Mouse (Mus musculus) right cerebral cortex, postnatal 25 days (tissue): ENCODE results near the gene Smarcd3.

Experiments
- DNase-seq: peaks from one replicate; pipeline ENCODE4 v3.0.0; 2022

Smarcd3 gene

DNA sequence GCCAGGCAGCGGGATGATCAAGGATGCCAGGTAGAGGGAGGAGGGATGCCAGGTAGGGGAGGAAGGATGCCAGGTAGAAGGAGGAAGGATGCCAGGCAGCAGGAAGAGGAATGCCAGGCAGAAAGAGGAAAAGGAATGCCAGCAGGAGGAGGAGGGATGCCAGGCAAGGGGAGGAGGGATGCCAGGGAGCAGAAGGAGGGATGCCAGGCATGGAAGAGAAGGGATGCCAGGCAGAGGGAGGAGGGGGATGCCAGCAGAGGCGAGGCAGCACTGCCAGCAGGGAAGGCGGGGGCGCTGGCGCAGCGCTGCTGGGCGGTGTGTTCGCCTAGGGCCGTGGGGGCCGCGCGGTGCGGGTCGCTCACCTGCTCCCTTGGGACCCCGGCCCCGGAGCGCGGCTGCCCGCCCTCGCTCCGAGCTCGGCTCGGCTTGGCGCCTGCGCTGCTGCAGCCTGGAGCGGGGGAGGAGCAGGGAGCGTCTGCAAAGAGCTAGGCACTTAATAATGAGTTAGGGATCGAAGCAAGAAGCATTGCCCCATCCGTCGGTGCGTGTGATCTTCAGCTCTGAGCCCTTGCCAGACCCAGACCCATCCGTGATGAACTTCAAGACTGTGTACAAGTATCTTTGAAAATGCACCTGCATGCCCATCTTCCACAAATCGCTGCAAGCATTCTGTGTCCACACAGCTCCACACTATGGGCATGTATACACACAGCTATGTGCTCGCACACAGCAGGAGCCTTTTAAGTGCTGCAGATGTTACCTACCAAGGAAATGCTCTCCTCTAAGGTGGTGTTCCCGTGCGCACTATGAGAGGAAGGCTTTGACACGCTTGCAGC, at the start of gene Smarcd3:
Smarcd3 (minus strand) TSS at position 426 of the 836 bp plus-strand sequence.
- DNase-seq: peak; percentile 86

DNA sequence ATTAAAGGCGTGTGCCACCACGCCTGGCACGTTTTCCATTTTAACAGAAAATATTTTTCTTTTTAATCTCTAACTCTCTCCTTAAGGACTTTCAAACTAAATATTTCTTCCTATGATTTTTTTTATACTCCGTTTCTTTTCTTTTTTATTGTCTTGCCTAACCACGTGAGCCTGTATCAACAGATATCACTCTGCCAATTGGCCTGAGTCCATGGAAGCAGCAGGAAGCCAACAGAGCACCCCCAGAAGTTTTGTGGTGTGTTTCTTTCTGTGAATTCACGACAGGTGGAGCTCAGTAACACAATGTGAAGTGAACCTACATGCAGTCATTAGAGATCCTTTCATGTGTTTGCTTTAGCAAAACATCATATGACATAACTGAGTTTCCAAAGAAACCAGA, 37.2 kb upstream of the Smarcd3 start:
- no peak for DNase-seq

DNA sequence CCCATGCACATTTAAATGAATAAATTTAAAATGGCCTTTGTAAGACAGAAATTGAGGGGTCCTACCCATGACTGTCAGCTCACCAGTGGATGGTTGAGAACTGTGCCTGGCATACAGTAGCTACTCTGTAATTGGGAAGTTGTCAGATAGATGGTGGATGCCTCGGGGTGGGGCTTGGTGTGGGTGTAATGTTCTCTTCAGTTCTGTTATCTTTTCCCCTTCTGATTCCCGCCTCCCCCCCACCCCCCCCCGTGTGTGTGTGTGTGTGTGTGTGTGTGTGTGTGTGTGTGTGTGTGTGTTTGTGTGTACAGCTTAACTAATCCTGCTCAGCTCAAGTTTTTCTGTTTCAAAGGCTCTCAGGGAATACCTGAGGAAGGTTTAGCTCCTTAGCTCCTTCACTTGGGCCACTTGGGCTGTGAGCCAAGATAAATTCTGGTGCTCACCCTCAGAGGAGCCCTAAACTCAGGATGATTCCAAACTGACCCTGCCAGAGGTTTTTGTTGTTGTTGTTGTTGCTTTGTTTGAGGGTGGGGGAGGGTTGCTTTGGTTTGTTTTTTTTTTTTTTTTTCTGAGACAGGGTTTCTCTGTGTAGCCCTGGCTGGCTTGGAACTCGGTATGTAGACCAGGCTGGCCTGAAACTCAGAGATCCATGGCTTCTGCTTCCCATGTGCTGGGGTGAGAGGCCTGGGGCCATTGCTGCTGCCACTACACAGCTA, 35.7 kb upstream of the Smarcd3 start:
- DNase-seq: no peak

DNA sequence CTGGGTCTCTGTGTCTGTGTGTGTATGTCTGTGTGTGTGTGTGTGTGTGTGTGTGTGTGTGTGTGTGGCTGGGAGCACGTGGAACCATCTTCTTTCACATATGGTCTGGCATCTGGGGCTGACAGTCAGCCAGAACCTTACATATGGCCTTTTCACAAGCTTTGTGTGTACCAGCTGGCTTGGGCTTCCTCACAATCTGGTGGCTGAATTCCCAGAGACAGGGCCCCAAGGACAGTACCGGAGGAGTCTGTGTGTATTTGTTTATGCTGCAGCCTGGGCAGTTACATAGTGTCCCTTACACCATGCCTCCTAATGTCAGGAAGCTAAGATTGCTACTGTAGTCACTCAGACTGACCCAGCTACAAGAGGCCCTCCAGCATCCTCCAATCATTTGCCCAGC, 32.9 kb upstream of the Smarcd3 start:
- DNase-seq: no peak

DNA sequence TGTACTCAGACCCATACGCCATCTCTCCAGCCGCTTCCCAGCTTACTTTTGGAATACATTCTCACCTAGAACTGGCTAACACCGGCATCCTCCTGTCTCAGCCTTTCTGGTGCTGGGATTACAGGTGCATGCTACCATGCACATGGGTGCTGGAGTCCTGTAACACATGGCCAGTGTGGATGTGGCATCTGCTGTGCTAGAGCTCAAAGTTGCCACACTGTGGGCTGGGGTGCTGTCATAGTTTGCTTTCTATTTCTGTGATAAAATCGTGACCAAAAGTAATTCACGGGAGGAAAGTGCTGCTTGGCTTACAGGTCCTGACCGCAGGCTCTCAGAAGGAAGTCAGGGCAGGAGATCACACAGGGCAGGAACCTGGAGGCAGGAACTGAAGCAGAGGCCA, 30.3 kb upstream of the Smarcd3 start:
- no peak for DNase-seq

DNA sequence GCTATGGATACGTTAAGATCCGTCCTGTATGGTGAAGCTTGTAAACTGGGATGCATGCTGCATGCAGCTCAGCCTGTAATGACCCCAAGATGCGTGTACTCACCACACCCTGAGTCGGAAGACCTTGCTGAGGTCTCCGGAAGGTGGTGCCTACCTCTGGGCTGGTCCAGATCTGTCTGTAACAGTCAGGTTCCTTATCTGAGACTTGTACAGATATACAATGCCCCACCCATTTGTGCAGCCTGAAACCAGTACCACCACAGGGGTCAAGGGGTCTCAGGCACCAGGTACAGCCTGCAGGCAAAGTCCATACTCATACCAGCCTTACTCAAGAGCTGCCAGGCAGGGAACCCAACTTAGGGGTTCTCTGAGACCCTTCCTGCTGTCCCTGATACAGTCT, 28.6 kb upstream of the Smarcd3 start:
- DNase-seq: no peak

DNA sequence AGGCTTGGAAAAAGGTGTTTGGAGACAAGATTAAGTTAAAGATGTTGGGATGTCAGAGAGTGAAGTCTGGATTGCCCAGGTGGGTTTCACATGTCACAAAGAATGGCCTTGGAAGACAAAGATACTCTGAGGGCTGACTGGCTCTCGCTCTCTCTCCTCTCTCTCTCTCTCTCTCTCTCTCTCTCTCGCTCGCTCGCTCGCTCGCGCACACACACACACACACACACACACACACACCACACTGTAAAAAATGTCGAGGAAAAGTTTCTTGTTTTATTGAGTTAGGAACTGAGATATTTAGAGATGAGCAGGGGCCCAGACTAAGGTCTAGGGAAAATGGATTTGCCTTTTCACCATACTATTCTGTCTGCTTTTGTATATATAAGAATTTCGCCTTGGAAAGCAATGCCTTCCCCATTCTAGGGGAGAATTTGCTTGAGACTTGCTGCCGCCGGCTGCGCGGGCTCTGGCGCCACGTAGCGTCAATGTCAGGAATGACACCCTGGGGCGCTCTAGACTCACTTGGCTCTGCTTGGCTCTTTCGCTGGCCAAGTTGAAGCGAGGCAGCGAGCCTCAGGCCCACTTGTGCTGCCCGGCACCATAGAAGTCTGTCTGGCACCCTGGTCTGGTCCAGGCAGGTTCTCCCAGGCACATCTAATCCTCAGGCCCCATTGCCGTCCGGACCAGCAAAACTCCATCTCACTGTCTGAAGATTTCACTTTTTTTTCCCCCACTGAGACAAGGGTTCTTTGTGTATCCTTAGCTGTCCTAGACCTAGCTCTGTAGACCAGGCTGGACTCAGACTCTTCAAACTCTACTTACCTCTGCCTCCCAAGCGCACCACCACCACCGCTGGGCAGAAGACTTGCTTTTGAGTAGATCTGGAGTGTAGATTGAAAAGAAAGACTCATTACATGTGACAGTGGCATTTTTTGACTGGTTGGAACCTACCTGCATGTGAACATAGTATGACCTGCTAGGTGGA, 27.8 kb upstream of the Smarcd3 start:
- DNase-seq: peak; percentile 87

DNA sequence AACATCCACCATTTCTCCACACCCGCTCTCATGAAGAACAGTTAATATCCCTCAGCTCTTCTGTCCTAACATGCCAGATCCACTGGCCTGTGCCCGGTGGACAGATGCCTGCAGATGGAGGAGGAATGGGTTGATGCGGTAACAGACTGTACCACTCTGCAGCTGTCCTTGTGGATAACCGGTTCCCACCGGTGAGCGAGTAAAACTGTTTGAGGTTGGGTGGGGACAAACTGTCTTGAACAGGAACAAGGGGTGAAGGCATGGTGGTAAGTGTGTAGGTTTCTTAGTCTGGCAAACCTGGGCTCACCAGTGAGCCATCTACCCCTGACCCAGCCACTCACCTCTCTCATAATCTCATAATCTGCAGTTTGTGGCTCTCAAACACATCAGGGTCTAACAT, 27.1 kb upstream of the Smarcd3 start:
- DNase-seq: no peak

DNA sequence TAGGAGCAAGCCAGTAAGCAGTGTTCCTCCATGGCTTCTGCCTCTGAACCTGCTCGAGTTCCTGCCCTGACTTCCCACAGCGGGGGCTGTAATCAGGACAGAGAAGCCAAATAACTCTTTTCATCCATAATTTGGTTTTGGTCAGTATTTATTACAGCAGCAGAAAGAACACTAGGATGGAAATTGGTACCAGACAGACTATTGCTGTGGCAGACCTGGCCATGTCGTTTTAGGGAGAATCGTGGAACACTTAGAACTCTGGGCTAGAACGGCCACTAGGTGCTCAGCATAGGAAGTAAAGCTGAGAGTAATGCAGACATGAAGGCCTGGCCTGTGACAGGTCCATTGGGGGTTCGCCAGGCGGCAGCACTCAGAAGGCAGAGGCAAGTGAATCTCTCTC, 25.5 kb upstream of the Smarcd3 start:
- DNase-seq: no peak

DNA sequence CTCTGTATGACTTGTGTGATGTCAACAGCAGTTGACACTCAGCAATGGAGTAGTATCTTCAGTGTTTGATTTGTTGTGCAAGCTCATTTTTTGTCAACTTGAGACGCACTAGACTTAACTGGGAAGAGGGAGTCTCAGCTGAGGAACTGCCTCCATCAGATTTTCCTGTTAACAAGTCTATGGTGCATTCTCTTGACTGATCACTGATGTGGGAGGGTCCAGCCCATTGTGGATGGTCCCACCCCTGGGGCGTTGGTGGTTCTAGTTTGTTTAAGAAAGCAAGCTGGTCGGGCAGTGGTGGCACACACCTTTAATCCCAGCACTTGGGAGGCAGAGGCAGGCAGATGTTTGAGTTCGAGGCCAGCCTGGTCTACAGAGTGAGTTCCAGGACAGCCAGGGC, 25.0 kb upstream of the Smarcd3 start:
- no peak for DNase-seq

DNA sequence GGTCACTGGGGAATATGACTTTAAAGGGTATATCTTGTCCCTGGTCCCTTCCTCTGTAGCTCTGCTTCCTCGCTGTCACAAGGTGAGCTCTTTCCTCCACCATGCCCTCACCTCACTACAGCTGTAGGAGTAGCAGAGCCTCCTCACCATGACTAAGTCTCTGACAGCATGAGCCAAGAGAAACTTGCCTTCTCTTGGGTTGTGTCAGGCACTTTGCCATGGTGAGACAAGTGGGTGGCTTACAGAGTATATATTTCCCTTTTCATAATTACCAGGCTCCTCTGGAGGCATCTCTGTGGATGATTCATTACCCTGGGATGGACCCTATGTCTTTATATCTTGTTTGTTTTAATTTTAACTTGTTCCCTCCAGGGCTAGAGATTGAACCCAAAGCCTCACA, 21.2 kb upstream of the Smarcd3 start:
- no peak for DNase-seq

DNA sequence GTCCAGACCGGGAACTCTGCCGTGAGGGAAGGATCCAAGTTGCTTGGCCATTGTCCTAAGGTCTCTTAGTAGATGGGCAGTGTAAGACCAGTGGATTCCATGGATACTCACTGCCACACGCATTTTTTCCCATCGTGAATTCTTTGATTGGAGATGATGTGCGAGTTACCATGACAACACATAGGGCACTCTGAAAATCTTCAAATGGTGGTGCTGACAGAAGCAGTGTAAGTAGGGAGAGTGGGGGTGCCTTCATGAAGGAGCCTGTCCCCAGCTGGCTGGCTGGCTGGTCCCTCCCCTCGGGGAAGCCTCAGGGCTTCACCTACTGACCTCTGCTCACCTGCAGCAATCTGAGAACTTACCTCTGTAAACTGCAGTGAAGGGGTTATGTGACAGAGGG, 14.9 kb upstream of the Smarcd3 start:
- DNase-seq: no peak

DNA sequence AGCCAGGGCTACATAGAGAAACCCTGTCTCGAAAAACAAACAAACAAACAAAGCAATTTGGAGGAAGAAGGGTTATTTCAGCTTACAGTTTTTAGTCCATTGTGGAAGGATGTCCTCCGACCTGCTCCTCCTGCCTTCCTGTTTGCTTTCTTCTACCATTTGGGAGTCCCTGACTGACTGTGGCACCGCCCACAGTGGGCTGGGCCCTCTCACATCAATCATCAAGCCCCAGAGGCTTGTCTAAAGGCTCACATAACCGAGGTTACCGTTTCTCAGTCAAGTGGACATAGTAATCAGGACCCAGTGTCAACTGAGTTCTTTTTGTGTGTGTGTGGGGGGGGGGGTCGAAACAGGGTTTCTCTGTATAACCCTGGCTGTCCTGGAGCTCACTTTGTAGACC, 13.9 kb upstream of the Smarcd3 start:
- no peak for DNase-seq

DNA sequence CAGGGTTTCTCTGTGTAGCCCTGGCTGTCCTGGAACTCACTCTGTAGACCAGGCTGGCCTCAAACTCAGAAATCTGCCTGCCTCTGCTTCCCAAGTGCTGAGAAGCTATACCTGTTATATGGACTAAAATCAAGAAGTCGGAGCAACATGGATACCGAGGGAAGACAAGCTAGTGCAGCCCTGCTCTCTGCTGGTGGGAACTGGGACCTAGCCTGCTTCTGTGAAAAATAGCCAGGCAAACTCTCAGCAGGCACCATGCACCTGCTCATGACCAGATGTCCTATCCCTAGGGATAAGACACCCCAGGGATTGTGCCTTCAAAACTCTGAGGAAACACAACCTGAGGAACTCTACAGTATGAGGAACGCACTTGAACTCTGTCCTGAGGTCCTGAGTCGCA, 12.8 kb upstream of the Smarcd3 start:
- DNase-seq: no peak

DNA sequence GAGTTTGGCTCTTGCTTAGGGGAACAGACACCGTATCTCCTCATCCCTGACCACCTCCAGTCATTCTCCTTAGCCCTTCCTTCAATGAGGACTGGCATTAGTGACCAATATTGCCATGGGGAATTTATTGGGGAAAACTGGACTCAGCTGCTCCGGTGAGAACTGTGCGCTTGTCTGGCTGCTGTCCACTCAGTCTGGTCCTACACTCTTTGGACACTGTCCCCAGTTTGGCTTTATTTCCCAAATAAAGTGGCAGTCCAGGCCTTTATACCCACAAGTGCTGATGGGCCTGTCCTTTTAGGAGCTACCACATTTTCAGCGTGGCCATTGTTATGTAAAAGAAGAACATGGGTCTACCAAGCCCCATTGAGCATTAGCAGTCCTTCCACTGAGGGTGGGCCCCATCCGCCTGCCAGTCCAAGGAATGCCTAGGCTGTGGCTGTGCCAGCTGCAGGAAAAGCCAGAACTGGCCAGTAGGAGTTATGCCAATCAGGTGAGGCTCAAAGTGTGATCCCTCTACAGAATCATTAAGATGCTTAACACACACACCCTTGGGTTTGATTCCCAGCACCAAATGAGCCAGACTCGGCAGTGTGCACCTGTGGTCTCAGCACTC, 11.4 kb upstream of the Smarcd3 start:
- DNase-seq: no peak

DNA sequence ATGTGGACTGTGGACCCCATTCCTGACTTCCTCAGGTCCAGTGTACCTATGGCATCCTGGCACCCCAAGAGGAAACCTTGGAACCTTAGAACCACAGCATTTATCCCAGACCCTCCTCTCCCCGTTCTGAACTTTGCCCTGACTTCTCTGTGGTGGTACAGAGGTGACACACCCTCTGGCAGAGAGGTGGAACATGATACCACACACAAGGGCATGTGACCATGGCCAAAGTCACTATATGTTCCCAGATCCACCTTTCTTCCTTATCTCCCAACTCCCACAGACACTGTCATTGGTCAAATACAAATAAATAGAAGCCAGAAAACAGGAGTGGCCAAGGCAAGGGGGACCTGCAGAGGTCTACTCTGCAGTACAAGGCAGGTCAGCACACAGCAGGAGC, 10.9 kb upstream of the Smarcd3 start:
- DNase-seq: no peak

DNA sequence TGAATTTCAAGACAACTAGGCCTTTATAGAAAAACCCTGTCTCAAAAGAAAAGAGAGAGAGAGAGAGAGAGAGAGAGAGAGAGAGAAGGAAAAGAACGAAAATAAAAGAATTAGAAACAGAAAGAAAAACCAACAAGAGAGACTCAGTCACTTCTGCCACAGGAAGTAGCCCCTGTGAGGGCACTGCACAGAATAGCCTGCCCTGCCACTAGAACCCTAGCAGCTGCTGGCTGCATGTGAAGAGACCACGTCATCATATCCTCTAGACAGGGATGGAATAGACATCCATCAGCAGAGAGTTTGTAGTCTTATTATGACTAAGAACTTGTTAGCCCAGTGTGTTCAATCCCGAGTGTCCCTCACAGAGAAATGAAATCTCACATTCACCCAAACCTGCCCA, 5.5 kb upstream of the Smarcd3 start:
- no peak for DNase-seq

DNA sequence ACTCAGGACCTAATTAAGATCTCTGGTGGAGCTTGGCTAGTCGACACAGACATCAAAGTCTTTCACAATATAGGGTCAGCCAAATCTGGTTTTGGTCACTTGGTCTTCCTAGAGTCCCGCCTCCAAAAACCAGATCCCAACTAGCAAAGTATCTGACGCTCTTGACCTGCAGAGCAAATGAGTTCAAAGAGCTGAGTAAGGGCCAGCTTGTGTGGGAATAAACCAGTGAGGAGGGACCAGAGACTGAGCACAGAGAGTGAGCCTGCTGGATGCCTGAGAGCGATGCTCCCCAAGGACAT, 560 bp upstream of the Smarcd3 start:
- no peak for DNase-seq

DNA sequence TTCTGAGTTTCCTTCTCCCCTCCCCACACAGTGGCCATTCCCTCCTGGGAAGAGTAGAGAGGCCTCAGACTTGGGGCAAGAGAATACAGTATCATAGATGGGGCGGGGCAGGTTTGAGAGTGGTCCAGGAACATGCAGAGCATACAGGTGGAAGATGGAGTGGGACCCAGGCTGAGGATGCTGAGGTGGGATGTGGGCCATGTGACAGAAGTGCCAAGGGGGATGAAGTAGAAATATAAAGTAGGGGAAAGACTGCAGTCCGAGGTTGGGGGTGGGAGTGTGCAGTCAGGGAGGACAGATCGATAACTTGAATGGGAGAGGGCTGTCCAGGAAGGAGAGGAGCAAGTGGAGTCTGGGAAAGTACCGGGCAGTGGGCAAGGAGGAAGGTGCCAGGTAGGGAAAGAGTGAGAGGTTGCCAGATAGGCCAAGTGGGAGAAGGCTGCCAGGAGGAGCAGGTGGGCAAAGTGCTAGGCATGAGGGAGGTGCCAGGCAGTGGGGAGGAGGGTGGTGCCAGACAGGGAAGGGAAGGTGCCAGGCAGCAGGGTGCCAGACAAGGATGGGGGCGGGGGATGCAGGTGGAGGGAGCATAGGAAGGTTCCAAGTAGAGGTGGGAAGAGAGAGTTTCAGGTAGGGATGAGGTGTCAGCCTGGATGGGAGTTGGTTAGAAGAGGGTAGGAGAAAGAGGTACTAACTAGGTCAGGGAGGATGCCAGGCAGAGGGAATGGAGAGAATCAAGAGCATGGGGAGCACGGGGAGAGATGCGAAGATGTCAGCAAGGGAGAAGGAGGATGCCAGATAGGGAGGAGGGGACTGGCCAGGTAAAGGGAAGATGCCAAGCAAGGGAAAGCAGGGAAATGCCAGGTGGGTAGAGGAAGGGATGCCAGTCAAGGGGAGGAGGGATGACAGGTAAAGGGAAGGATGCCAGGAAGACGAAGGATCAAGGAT, 898 bp downstream of the Smarcd3 start:
- no peak for DNase-seq

DNA sequence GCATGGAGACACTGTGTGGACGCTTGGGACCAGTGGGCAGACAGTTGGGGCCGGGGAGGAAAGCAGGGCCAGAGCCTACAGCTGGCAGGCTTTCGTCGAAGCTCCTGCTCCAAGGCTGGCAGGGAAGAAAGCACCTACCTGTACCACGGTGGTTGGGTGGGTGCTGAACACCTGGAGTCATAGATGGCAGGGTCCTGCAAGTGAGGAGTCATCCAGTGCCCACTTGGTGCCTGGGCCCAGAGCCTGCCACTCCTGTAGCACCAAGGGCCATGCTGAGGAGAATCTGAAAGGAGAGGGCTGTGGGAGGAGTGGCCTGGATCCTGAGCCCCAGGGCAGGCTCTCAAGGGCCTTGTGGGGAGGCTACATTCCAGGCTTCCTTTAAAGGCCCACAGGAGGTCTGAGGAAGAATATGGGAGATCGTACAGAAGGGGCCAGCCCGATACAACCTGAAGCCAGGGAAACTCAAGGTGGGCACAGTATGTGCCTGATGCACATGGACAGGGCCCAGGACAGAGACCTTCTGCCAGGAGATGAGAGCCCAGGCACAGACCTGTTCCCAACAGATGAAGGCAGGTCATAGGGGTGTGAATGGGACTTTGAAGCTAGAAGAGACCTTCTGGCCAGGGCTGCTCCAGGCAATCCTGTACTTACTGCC, 1.7 kb downstream of the Smarcd3 start:
- DNase-seq: no peak

DNA sequence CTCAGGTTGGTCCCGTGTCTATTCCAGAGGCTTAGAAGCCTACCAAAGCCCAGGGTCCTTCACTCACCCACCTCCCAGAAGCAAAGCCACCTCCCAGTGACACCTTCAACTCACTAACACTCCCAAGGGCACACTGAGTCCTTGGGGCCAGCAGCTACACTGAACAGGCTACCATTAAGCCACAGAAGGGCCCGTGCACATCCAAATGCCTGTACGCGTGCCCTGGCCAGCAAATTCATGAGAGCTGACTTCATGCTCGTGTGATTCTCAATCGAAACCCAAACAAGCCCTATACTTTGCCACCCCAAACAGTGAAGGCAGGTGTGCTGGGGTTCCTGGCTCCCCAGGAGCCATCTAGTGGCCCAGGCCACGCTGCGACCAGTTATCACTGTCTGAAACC, 3.6 kb downstream of the Smarcd3 start:
- DNase-seq: no peak
